ENCODE assay signal across 9 mouse cellular contexts in genomic region chr2:161128367-161129111, GRCm38 (mm10). TPM values are rescaled to one million over a fixed set of nuclear protein-coding genes. Genes with fewer than 3 reads are reported as not detected.
DNase-seq lines count a peak whose midpoint lies in the region; ATAC-seq and TF ChIP-seq lines count a peak whose summit lies in the region.
"Had no signal": no experiment of that assay in that cellular context is flagged by ENCODE, and none has a peak within 500 bp of the region (broad histone marks: within the 10 kb centered on the region; RNA-seq: fewer than 3 reads in every experiment).

No protein-coding gene starts in this region.

- H3K4me3 ChIP-seq in embryonic facial prominence, embryonic 13.5 days, result no peak overlapping the region
- no peak overlapping the region for H3K4me3 ChIP-seq in embryonic facial prominence, embryonic 10.5 days
- no peak overlapping the region for H3K4me3 ChIP-seq in limb, embryonic 15.5 days

- no peak for DNase-seq in embryonic facial prominence, embryonic 10.5 days (ENCODE audit: low spot score)
- DNase-seq in layer of hippocampus, adult 18-20 months (ENCODE audit: low spot score in 2 of 2), result peak; percentile 38 to 60
- DNase-seq in layer of hippocampus, postnatal 25 days (ENCODE audit: extremely low spot score in 1 of 2, low spot score in 1 of 2), result no peak
- peak; percentile 86 for DNase-seq in brain, embryonic 14.5 days (ENCODE audit: low read depth)
- DNase-seq in spleen, postnatal 4 days (ENCODE audit: low spot score in 2 of 2), result no peak
- no peak for DNase-seq in spleen, adult 18-20 months
- DNase-seq: cerebellum, adult 11-12 months had no signal

- H3K27me3 ChIP-seq in embryonic facial prominence, embryonic 13.5 days, result no peaks in the 10 kb centered on the region
- no peaks in the 10 kb centered on the region for H3K27me3 ChIP-seq in embryonic facial prominence, embryonic 10.5 days (replicated peaks; ENCODE audit: low read depth, poor library complexity, severe bottlenecking)
- H3K27me3 ChIP-seq in limb, embryonic 15.5 days, result no peaks in the 10 kb centered on the region

- ATAC-seq in embryonic facial prominence, embryonic 13.5 days (ENCODE audit: insufficient number of reproducible peaks, insufficient read depth, low FRiP score, low TSS enrichment, low read depth), result no peak
- ATAC-seq in limb, embryonic 15.5 days (ENCODE audit: insufficient number of reproducible peaks, low FRiP score, low TSS enrichment, low read depth), result no peak

- H3K4me1 ChIP-seq in embryonic facial prominence, embryonic 13.5 days, result peaks cover 6% of the 10 kb centered on the region
- no peaks in the 10 kb centered on the region for H3K4me1 ChIP-seq in embryonic facial prominence, embryonic 10.5 days
- 0 out of 2 replicates have a peak, but pooled peaks cover 4% of the 10 kb centered on the region for H3K4me1 ChIP-seq in limb, embryonic 15.5 days

- no peak overlapping the region for H3K4me2 ChIP-seq in embryonic facial prominence, embryonic 13.5 days
- H3K4me2 ChIP-seq in limb, embryonic 15.5 days, result no peak overlapping the region

- H3K9me3 ChIP-seq in embryonic facial prominence, embryonic 13.5 days, result no peaks in the 10 kb centered on the region
- no peaks in the 10 kb centered on the region for H3K9me3 ChIP-seq in embryonic facial prominence, embryonic 10.5 days
- no peaks in the 10 kb centered on the region for H3K9me3 ChIP-seq in limb, embryonic 15.5 days

- H3K27ac ChIP-seq in embryonic facial prominence, embryonic 13.5 days, result peak overlapping the region; percentile 66; the same call in 1 of the 2 replicates
- no peak overlapping the region for H3K27ac ChIP-seq in embryonic facial prominence, embryonic 10.5 days (replicated peaks)
- H3K27ac ChIP-seq in limb, embryonic 15.5 days, result peak overlapping the region; percentile 54

- TF ChIP-seq CTCF in brain, embryonic 14.5 days (IDR thresholded peaks at IDR 0.05; ENCODE audit: borderline replicate concordance, extremely low read depth, insufficient read depth, insufficient read length), result no peak

- no peak overlapping the region for H3K9ac ChIP-seq in embryonic facial prominence, embryonic 13.5 days
- H3K9ac ChIP-seq in limb, embryonic 15.5 days, result no peak overlapping the region

- 42% methylated on average over 10 of the region's 10 CpGs for WGBS in embryonic facial prominence, embryonic 13.5 days
- WGBS in embryonic facial prominence, embryonic 10.5 days, result 61% methylated on average over 10 of the region's 10 CpGs
- WGBS in limb, embryonic 15.5 days, result 32% methylated on average over 10 of the region's 10 CpGs

- H3K36me3 ChIP-seq in embryonic facial prominence, embryonic 13.5 days, result no peaks in the 10 kb centered on the region
- no peaks in the 10 kb centered on the region for H3K36me3 ChIP-seq in embryonic facial prominence, embryonic 10.5 days (replicated peaks)
- no peaks in the 10 kb centered on the region for H3K36me3 ChIP-seq in limb, embryonic 15.5 days

- no peak for TF ChIP-seq POLR2A in brain, embryonic 14.5 days (IDR thresholded peaks at IDR 0.05; ENCODE audit: borderline replicate concordance, extremely low read depth, insufficient read depth, insufficient read length, poor library complexity, severe bottlenecking)

RNA-seq across cellular contexts. Expression of gene Chd6, which starts 19.7 kb away (rescaled TPM):
- polyA plus RNA-seq in embryonic facial prominence, embryonic 13.5 days (2015; fragmentation: Nextera tagmentation; extraction: Ambion mirVana), result 49.9 and 50.1 TPM in 2 replicates
- 31.0 and 34.4 TPM in 2 replicates for polyA plus RNA-seq in embryonic facial prominence, embryonic 10.5 days (2016; fragmentation: Nextera tagmentation; extraction: Ambion mirVana)
- 10 to 100 TPM; 56.1 to 61.2 TPM for total RNA-seq in layer of hippocampus, adult 18-20 months (2021)
- total RNA-seq in layer of hippocampus, postnatal 25 days (2021), result 10 to 100 TPM; 46.8 to 70.6 TPM
- 34.5 and 41.5 TPM in 2 replicates for polyA plus RNA-seq in brain, embryonic 14.5 days (2012; rRNA removed)
- polyA plus RNA-seq in limb, embryonic 15.5 days (2015; fragmentation: Nextera tagmentation; extraction: Ambion mirVana), result 27.2 and 28.2 TPM in 2 replicates

Comparison
In these comparisons a context has a peak if more than half of its experiments do, and no peak if none do; other contexts are left out.
1. DNase-seq: peak in layer of hippocampus, adult 18-20 months (2 of 2) and brain, embryonic 14.5 days (single experiment); none in embryonic facial prominence, embryonic 10.5 days (single experiment), layer of hippocampus, postnatal 25 days (0 of 2), spleen, postnatal 4 days (0 of 2) and spleen, adult 18-20 months (0 of 2).